Comparison of ENCODE assay signal across 8 mouse cellular contexts in the genomic region with DNA sequence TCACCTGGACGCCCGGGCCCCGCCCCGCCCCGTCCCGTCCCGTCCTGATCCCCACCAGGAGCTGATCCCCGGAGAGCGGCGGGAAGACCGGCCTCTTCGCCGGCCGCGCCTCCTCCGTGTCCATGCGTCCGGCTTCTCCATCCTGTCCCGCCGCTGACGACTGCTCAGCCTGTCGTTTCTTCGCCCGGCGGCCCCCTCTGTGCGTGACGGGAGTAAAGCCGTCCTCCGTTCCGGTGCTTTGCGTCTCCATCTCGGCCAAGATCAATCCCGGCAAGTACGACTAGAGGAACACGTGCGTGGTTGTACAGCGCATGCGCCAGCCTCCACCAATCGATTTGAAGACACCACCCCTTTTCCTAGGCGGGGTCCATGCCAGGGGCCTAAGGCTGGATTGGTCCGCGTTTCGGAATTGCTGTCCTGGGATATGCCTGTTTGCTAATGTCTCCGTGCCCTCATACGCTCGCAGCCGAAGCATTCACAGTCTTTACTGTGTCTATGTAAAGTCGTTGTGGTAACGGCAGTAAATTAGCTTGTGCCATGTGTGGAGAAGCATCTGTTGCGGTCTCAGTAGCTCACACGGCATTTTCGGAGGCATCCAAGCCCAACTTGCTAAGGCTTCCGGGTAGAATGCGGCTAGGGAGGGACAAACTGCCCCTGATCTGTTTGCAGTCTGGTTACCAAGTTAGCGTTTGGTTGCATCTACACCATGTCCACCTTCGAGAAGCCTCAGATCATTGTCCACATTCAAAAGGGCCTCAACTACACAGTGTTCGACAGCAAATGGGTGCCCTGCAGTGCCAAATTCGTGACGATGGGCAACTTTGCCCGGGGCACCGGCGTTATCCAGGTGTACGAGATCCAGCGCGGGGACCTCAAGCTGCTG. TPM values are rescaled to one million over a fixed set of nuclear protein-coding genes. Genes with fewer than 3 reads are reported as not detected.
A peak's percentile ranks its signal among the peaks of the same experiment; 100 is the strongest.
DNase-seq lines count a peak whose midpoint lies in the region; ATAC-seq lines count a peak whose summit lies in the region.

A gene (minus strand): TSS at position 311 of the 883 bp plus-strand sequence.

- ATAC-seq in heart, embryonic 13.5 days (ENCODE audit: extremely low read depth, insufficient number of reproducible peaks, low FRiP score, low TSS enrichment) = peak; percentile 98
- peak; percentile 97 for ATAC-seq in liver, embryonic 12.5 days
- peak; percentile 98 for ATAC-seq in stomach, embryonic 15.5 days (ENCODE audit: insufficient read depth, low FRiP score, low read depth)

- H3K4me1 ChIP-seq in brown adipose tissue, adult 24 weeks (ENCODE audit: control insufficient read depth, insufficient read depth, insufficient read length, low read length) = no peaks in the 10 kb centered on the region; the same call in 1 of the 2 replicates
- H3K4me1 ChIP-seq in heart, embryonic 13.5 days = peaks cover 25% of the 10 kb centered on the region
- H3K4me1 ChIP-seq in liver, embryonic 12.5 days = peaks cover 35% of the 10 kb centered on the region
- peaks cover 10% of the 10 kb centered on the region for H3K4me1 ChIP-seq in stomach, embryonic 15.5 days

- WGBS in heart, embryonic 13.5 days = under 1% methylated on average over 65 of the region's 65 CpGs
- under 1% methylated on average over 65 of the region's 65 CpGs for WGBS in liver, embryonic 12.5 days (ENCODE audit: insufficient replicate concordance)
- WGBS in stomach, embryonic 15.5 days = under 1% methylated on average over 65 of the region's 65 CpGs

- no peaks in the 10 kb centered on the region for H3K27me3 ChIP-seq in heart, embryonic 13.5 days (replicated peaks)
- no peaks in the 10 kb centered on the region for H3K27me3 ChIP-seq in liver, embryonic 12.5 days (replicated peaks)
- H3K27me3 ChIP-seq in stomach, embryonic 15.5 days (replicated peaks) = no peaks in the 10 kb centered on the region

- peak within 1 kb of the TSS; percentile 79 for H3K4me3 ChIP-seq in brown adipose tissue, adult 24 weeks (ENCODE audit: insufficient read depth, low read depth, low read length)
- H3K4me3 ChIP-seq in heart, embryonic 13.5 days = peak within 1 kb of the TSS; percentile 96
- peak within 1 kb of the TSS; percentile 94 for H3K4me3 ChIP-seq in liver, embryonic 12.5 days
- H3K4me3 ChIP-seq in stomach, embryonic 15.5 days (replicated peaks) = peak within 1 kb of the TSS; percentile 99

- peak within 1 kb of the TSS; percentile 92 for H3K4me2 ChIP-seq in heart, embryonic 13.5 days
- H3K4me2 ChIP-seq in liver, embryonic 12.5 days = peak within 1 kb of the TSS; percentile 87
- peak within 1 kb of the TSS; percentile 63 for H3K4me2 ChIP-seq in stomach, embryonic 15.5 days

- peaks cover 24% of the 10 kb centered on the region for H3K36me3 ChIP-seq in heart, embryonic 13.5 days
- H3K36me3 ChIP-seq in liver, embryonic 12.5 days = peaks cover 30% of the 10 kb centered on the region
- 0 out of 2 replicates have a peak, but pooled peaks cover 2% of the 10 kb centered on the region for H3K36me3 ChIP-seq in stomach, embryonic 15.5 days

- peak within 1 kb of the TSS; percentile 86 for H3K9ac ChIP-seq in heart, embryonic 13.5 days
- H3K9ac ChIP-seq in liver, embryonic 12.5 days = peak within 1 kb of the TSS; percentile 84
- H3K9ac ChIP-seq in stomach, embryonic 15.5 days = peak within 1 kb of the TSS; percentile 60

- H3K9me3 ChIP-seq in heart, embryonic 13.5 days = no peaks in the 10 kb centered on the region
- H3K9me3 ChIP-seq in liver, embryonic 12.5 days (replicated peaks) = no peaks in the 10 kb centered on the region
- no peaks in the 10 kb centered on the region for H3K9me3 ChIP-seq in stomach, embryonic 15.5 days

- H3K27ac ChIP-seq in brown adipose tissue, adult 24 weeks (replicated peaks; ENCODE audit: low read depth, low read length) = peak within 1 kb of the TSS; percentile 100
- H3K27ac ChIP-seq in heart, embryonic 13.5 days (replicated peaks) = peak within 1 kb of the TSS; percentile 87
- peak within 1 kb of the TSS; percentile 80 for H3K27ac ChIP-seq in liver, embryonic 12.5 days
- peak within 1 kb of the TSS; percentile 83 for H3K27ac ChIP-seq in stomach, embryonic 15.5 days

- DNase-seq in CD4-positive, CD25-positive, alpha-beta regulatory T cell, adult 2 months (ENCODE audit: low read depth, low spot score) = peak; percentile 98
- DNase-seq in fat pad, adult 2 months (ENCODE audit: extremely low read depth, low read depth, low spot score) = peak; percentile 77
- DNase-seq in kidney, postnatal 10 days = peak; percentile 98
- DNase-seq in natural killer cell, adult 2 months (ENCODE audit: low spot score in 2 of 2) = peak; percentile 96

RNA-seq across cellular contexts. Expression of the gene that starts here (rescaled TPM):
- 56.6 and 63.8 TPM in 2 replicates for polyA plus RNA-seq in brown adipose tissue, adult 24 weeks (2012; ENCODE audit: insufficient read depth, insufficient read length, missing spikeins)
- polyA plus RNA-seq in heart, embryonic 13.5 days (2015; fragmentation: Nextera tagmentation; extraction: Ambion mirVana) = 59.0 and 59.8 TPM in 2 replicates
- 78.7 and 81.2 TPM in 2 replicates for polyA plus RNA-seq in liver, embryonic 12.5 days (2016; fragmentation: Nextera tagmentation; extraction: Ambion mirVana)
- polyA plus RNA-seq in stomach, embryonic 15.5 days (2015; fragmentation: Nextera tagmentation; extraction: Ambion mirVana) = 78.4 and 79.0 TPM in 2 replicates

Comparison
In these comparisons a context has a peak if more than half of its experiments do, and no peak if none do; other contexts are left out.
1. Peak in every context shown above with its lines: DNase-seq, ATAC-seq, H3K4me3 ChIP-seq and H3K27ac ChIP-seq.